Mouse (Mus musculus) colon, adult 2 months (tissue): Measurements from ENCODE around the gene Tbc1d10c. TPM values are rescaled to one million over a fixed set of nuclear protein-coding genes. Genes with fewer than 3 reads are reported as not detected.

Source experiments
- polyA plus RNA-seq: library from polyadenylated mRNA; depleted of rRNA; stranded (reverse); fragments of >200 nt; gene quantifications from 2 replicates; pipeline ENCODE4 v1.2.3, GENCODE M21; 2012; rRNA removed

Tbc1d10c gene
- polyA plus RNA-seq: 9.9 and 10.0 TPM in 2 replicates

DNA sequence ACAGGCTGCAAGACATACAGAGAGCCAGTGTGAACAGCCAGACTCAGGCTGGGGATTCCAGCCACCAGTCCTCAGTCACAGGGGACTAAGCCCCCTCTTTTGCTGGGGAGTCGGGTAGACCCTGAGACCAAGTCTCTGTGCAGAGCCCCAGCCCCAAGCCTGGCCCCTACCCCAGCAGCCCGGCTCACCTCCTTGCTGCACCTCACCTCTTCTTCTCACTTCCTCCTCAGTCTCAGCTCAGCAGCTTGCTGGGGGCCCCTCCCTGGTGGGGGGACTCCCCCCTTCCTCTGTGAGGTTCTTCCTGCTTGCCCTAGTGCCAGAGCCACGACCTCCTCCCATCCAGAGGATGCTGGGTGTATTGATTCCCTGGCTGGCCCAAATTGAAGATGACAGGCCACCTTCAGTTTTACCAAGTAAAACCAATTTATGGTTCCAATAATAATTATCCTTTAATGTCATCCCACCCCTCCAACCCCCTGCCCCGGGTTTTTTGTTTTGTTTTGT, at the start of gene Tbc1d10c:
Gene Tbc1d10c, minus strand, starts transcription at position 454 of the 504 bp plus-strand sequence.

DNA sequence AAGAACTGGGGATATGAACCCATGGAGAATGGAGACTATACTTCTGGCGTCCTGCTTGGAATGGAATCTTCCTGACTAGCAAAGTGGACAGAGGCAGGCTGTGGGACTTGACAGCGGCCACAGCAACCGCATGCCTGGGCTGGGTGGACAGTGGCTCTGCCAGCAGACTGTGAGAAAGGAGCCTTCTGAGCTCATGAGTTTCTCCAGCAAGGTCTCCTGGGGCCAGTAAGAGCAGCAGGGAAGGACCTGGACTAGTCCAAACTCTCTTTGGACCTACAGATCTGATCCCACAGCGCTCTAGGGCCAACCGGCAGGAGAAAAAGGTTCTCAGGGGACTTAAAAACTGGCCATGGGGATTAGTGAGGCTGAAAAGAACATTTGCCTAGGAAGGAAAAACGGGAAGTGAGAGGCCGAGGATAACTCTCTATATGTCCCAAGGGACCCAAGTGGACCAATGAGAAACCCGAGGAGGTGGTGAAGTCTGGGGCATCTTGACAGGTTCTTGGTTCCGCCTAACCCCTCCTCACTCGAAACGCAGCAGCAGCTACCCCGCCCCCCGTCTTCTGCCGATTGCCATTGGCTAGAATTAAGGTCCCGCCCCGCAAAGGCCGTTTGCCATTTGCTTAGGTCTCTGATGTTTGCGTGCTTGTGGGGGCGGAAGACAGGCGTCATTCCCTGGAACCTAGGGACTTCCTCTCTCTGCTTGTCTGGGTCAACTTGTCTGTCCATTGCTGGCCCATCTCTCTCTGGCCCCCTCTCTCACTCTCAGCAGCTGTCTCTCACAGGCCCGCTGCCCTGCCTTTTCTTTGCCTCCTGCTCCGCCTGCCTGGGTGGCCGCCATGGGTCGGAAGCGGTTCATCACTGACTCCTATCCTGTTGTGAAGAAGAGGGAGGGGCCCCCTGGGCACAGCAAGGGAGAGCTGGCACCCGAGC, 40.4 kb upstream of the Tbc1d10c start, which contains the start of gene Pold4:
Gene Pold4, plus strand, starts transcription at position 647 of the 933 bp plus-strand sequence.

GRCm38 (mm10) chr19:4214071-4214770, 23.1 kb upstream of the Tbc1d10c start, which contains the start of the genes Clcf1 and AC109138.7:
Gene Clcf1, plus strand, starts transcription at chr19:4214238.
Gene AC109138.7, plus strand, starts transcription at chr19:4214357.

GRCm38 (mm10) chr19:4201291-4201909, 10.3 kb upstream of the Tbc1d10c start, which contains the start of gene Rad9a:
Gene Rad9a, minus strand, starts transcription at chr19:4201662.

GRCm38 (mm10) chr19:4191528-4192250, 605 bp upstream of the Tbc1d10c start, which contains the start of gene Ppp1ca:
Gene Ppp1ca, plus strand, starts transcription at chr19:4192065.

GRCm38 (mm10) chr19:4175368-4175947, 15.6 kb downstream of the Tbc1d10c start, which contains the start of gene Carns1:
Gene Carns1, minus strand, starts transcription at chr19:4175479.

GRCm38 (mm10) chr19:4162646-4163542, 28.2 kb downstream of the Tbc1d10c start, which contains the start of gene Rps6kb2:
Gene Rps6kb2, minus strand, starts transcription at chr19:4163354.

DNA sequence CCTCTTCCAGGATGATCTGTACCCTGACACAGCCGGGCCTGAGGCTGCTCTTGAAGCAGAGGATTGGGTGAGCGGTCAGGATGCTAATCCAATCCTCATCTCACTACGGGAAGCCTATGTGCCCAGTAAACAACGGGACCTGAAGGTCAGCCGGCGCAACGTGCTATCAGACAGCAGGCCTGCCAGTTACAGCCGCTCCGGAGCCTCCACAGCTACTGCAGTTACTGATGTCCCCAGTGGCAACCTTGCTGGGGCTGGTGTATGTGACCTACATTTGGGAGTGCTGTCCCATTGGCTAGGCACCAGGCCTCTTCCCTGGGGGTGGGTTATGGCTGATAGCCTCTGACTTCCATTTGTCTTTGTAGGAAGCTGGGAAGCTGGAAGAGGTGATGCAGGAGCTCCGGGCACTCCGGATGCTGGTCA, 37.8 kb downstream of the Tbc1d10c start, which contains the start of gene Ptprcap:
Gene Ptprcap, plus strand, starts transcription at position 373 of the 423 bp plus-strand sequence.

DNA sequence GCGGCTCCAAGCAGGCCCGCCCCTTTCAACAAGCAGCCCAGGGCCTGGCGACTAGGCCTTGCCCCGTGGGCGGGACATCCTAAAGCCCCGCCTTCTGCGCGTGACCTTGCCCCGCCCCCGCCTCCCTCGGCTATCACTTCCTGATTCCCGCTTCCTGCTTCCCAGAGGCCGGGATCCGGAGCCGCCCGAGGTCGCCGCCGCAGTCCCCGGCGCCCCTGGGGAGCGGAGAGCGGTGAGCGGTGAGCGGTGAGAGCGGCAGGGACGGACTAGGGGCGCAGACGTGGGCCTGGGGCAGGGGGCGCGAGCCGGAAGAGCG, 42.6 kb downstream of the Tbc1d10c start, which contains the start of gene Coro1b:
Gene Coro1b, plus strand, starts transcription at position 129 of the 316 bp plus-strand sequence.

GRCm38 (mm10) chr19:4143759-4144268, 47.3 kb downstream of the Tbc1d10c start, which contains the start of gene Cabp4:
Gene Cabp4, minus strand, starts transcription at chr19:4144033.

GRCm38 (mm10) chr19:4139446-4139845, 51.6 kb downstream of the Tbc1d10c start, which contains the start of gene Gpr152:
Gene Gpr152, plus strand, starts transcription at chr19:4139787.

Other genes starting within 250 kb of the Tbc1d10c start
- gene Aldh3b3, start 232.6 kb downstream of the Tbc1d10c start, polyA plus RNA-seq: 0.15 and 0.35 TPM in 2 replicates
- 14.5 and 14.7 TPM in 2 replicates for gene Aldh3b2, start 219.0 kb downstream of the Tbc1d10c start, polyA plus RNA-seq
- gene Acy3, start 204.7 kb downstream of the Tbc1d10c start, polyA plus RNA-seq: 55.2 and 55.9 TPM in 2 replicates
- gene Tbx10, start 198.5 kb downstream of the Tbc1d10c start, polyA plus RNA-seq: not detected in 2 replicates
- 18.7 and 25.7 TPM in 2 replicates for gene Nudt8, start 190.7 kb downstream of the Tbc1d10c start, polyA plus RNA-seq
- 2.1 and 2.5 TPM in 2 replicates for gene Gm49405, start 190.7 kb downstream of the Tbc1d10c start, polyA plus RNA-seq
- gene Doc2g, start 188.0 kb downstream of the Tbc1d10c start, polyA plus RNA-seq: 10.8 and 11.5 TPM in 2 replicates
- 185 and 192 TPM in 2 replicates for gene Ndufv1, start 178.5 kb downstream of the Tbc1d10c start, polyA plus RNA-seq
- gene Gstp1, start 153.3 kb downstream of the Tbc1d10c start, polyA plus RNA-seq: 871 and 970 TPM in 2 replicates
- 192 and 247 TPM in 2 replicates for gene Gstp2, start 145.3 kb downstream of the Tbc1d10c start, polyA plus RNA-seq
- gene Gstp3, start 131.7 kb downstream of the Tbc1d10c start, polyA plus RNA-seq: 8.4 and 8.5 TPM in 2 replicates
- gene Cabp2, start 109.7 kb downstream of the Tbc1d10c start, polyA plus RNA-seq: 2.5 TPM in 1 of 2 replicates, not detected in the other
- gene Cdk2ap2, start 94.1 kb downstream of the Tbc1d10c start, polyA plus RNA-seq: 321 and 393 TPM in 2 replicates
- 133 and 136 TPM in 2 replicates for gene Pitpnm1, start 91.3 kb downstream of the Tbc1d10c start, polyA plus RNA-seq
- 65.0 and 68.8 TPM in 2 replicates for gene Aip, start 65.4 kb downstream of the Tbc1d10c start, polyA plus RNA-seq
- 0.02 and 0.05 TPM in 2 replicates for gene Gpr152, start 51.5 kb downstream of the Tbc1d10c start, polyA plus RNA-seq
- 0.15 and 0.28 TPM in 2 replicates for gene Cabp4, start 47.3 kb downstream of the Tbc1d10c start, polyA plus RNA-seq
- gene Coro1b, start 42.7 kb downstream of the Tbc1d10c start, polyA plus RNA-seq: 657 and 730 TPM in 2 replicates
- 74.8 and 129 TPM in 2 replicates for gene Ptprcap, start 37.7 kb downstream of the Tbc1d10c start, polyA plus RNA-seq
- 38.0 and 53.9 TPM in 2 replicates for gene Rps6kb2, start 27.9 kb downstream of the Tbc1d10c start, polyA plus RNA-seq
- 5.3 and 9.0 TPM in 2 replicates for gene Carns1, start 15.8 kb downstream of the Tbc1d10c start, polyA plus RNA-seq
- gene Ppp1ca, start 781 bp upstream of the Tbc1d10c start, polyA plus RNA-seq: 488 and 523 TPM in 2 replicates
- 15.7 and 22.4 TPM in 2 replicates for gene Rad9a, start 10.4 kb upstream of the Tbc1d10c start, polyA plus RNA-seq
- 8.3 and 14.8 TPM in 2 replicates for gene Clcf1, start 23.0 kb upstream of the Tbc1d10c start, polyA plus RNA-seq
- gene AC109138.7, start 23.1 kb upstream of the Tbc1d10c start, polyA plus RNA-seq: not detected in 2 replicates
- gene Pold4, start 40.6 kb upstream of the Tbc1d10c start, polyA plus RNA-seq: 86.7 and 104 TPM in 2 replicates
- gene Ssh3, start 77.9 kb upstream of the Tbc1d10c start, polyA plus RNA-seq: 188 and 216 TPM in 2 replicates
- gene Ankrd13d, start 91.9 kb upstream of the Tbc1d10c start, polyA plus RNA-seq: 4.3 and 7.3 TPM in 2 replicates
- gene Grk2, start 114.9 kb upstream of the Tbc1d10c start, polyA plus RNA-seq: 120 and 123 TPM in 2 replicates
- 57.0 and 63.9 TPM in 2 replicates for gene Kdm2a, start 207.0 kb upstream of the Tbc1d10c start, polyA plus RNA-seq
- 23.4 and 23.7 TPM in 2 replicates for gene Rhod, start 248.1 kb upstream of the Tbc1d10c start, polyA plus RNA-seq